Mouse (Mus musculus) C2C12 (cell line): ENCODE measurements around the gene Cdan1.

Experiments used
- CTCF ChIP-seq: IDR thresholded peaks from one replicate; pipeline ENCODE4 v1.5.1; 2011; ENCODE audit not compliant: control insufficient read depth, insufficient read depth, insufficient read length
- FOSL1 ChIP-seq: IDR thresholded peaks from one replicate; pipeline ENCODE4 v1.8.0; 2011; ENCODE audit warnings: mild to moderate bottlenecking, low read length; ENCODE audit not compliant: poor library complexity, insufficient read depth, severe bottlenecking
- MAX ChIP-seq: IDR thresholded peaks from one replicate; pipeline ENCODE4 v1.6.1; 2011; ENCODE audit warnings: mild to moderate bottlenecking, control low read depth

DNA sequence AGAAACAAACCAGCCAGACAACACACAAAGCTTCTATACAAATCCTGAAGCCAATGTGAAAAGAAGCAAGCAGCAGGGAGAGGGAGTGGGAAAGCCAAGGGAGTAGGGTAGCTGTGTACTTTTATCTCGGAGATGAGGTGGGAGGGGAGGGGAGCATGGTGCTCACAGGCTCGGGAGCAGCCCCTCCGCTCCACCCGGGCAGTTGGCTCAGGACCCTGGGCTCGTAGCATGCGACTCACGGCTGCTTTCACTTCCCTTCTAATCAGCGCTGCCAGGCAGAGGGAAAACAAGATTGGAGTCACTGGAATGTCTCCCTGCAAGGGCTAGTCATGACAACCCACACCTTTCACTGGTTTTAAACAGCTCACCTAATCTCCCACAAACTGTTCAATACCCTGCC is 127.4 kb downstream of the Cdan1 start:
- no peak for TF ChIP-seq FOSL1
- TF ChIP-seq MAX = no peak
- TF ChIP-seq CTCF = no peak
